Mouse (Mus musculus) spleen, adult 2 months (tissue): ENCODE data around the gene Samd4. TPM values are rescaled to one million over a fixed set of nuclear protein-coding genes. Genes with fewer than 3 reads are reported as not detected.

Experiments
- DNase-seq, 2 experiments: peaks; one replicate each; pipeline versions ENCODE4 v3.0.0 to v3.0.0-alpha.2; 2012 to 2021; ENCODE audit warnings: low spot score in 2 of 2, low read depth in 1 of 2
- H3K27ac ChIP-seq: fragments of 200-500 bp; 2 replicates; pipeline ENCODE4 v1.5.1; 2012; ENCODE audit warnings: low read length, inconsistent platforms; ENCODE audit not compliant: insufficient read depth
- H3K27me3 ChIP-seq: fragments of 200-500 bp; 2 replicates; pipeline ENCODE4 v1.6.1; 2012; ENCODE audit warnings: mild to moderate bottlenecking, moderate library complexity, low read length, inconsistent platforms; ENCODE audit not compliant: control insufficient read depth, insufficient read depth
- H3K36me3 ChIP-seq: fragments of 200-500 bp; 2 replicates; pipeline ENCODE4 v1.6.1; 2012; ENCODE audit warnings: mild to moderate bottlenecking, low read length, inconsistent platforms; ENCODE audit not compliant: control insufficient read depth, insufficient read depth
- H3K4me1 ChIP-seq: fragments of 200-500 bp; 2 replicates; pipeline ENCODE4 v1.6.1; 2011; ENCODE audit warnings: inconsistent platforms; ENCODE audit not compliant: control insufficient read depth, insufficient read depth, insufficient read length
- H3K4me3 ChIP-seq: fragments of 200-500 bp; 2 replicates; pipeline ENCODE4 v1.5.1; 2011; ENCODE audit warnings: mild to moderate bottlenecking, inconsistent platforms; ENCODE audit not compliant: insufficient read depth, insufficient read length; ENCODE audit errors: extremely low read depth
- CTCF ChIP-seq: fragments of 200-500 bp; IDR thresholded peaks from 2 replicates; pipeline ENCODE4 v1.5.1; 2011; ENCODE audit warnings: mild to moderate bottlenecking, inconsistent platforms; ENCODE audit not compliant: insufficient read depth, insufficient read length, insufficient replicate concordance; ENCODE audit errors: extremely low read depth
- POLR2A ChIP-seq: fragments of 200-500 bp; IDR thresholded peaks from 2 replicates; pipeline ENCODE4 v1.6.1; 2011; ENCODE audit warnings: low read depth, low read length, inconsistent platforms
- WGBS: fragments of 180-500 bp; shearing (Covaris S2); methylation state at CpG from one replicate; pipeline ENCODE4 v1.1.7; 2018; 5-methylcytosine and 5-hydroxymethylcytosine counted together
- polyA plus RNA-seq: library from polyadenylated mRNA; depleted of rRNA; stranded (reverse); fragments of >200 nt; gene quantifications from 2 replicates; pipeline ENCODE4 v1.2.3, GENCODE M21; 2012

The Samd4 gene
- polyA plus RNA-seq, 1 experiment: 3.7 TPM

GRCm38 (mm10) chr14:46990450-46990849 is 107.8 kb downstream of the Samd4 start:
- TF ChIP-seq CTCF: no peak
- no peak for TF ChIP-seq POLR2A
- H3K4me3 ChIP-seq: no peak overlapping the region
- H3K36me3 ChIP-seq: no peaks in the 10 kb centered on the region
- H3K27me3 ChIP-seq: no peaks in the 10 kb centered on the region
- no peak for DNase-seq
- H3K4me1 ChIP-seq: no peaks in the 10 kb centered on the region
- WGBS: 82% methylated on average over 3 of the region's 3 CpGs
- no peak overlapping the region for H3K27ac ChIP-seq

GRCm38 (mm10) chr14:46994704-46995103 is 112.0 kb downstream of the Samd4 start:
- no peak for TF ChIP-seq CTCF
- TF ChIP-seq POLR2A: no peak
- H3K4me1 ChIP-seq: no peaks in the 10 kb centered on the region
- H3K27me3 ChIP-seq: no peaks in the 10 kb centered on the region
- H3K36me3 ChIP-seq: no peaks in the 10 kb centered on the region
- 5% methylated on average over 7 of the region's 7 CpGs for WGBS
- DNase-seq: no peak
- H3K4me3 ChIP-seq: no peak overlapping the region
- no peak overlapping the region for H3K27ac ChIP-seq

- Histone ChIP-seq H3K27ac (no peak overlapping the region), H3K36me3 (no peaks in the 10 kb centered on the region), H3K27me3 (no peaks in the 10 kb centered on the region), H3K4me3 (no peak overlapping the region), H3K4me1 (no peaks in the 10 kb centered on the region)
- WGBS: 75% methylated on average over 9 of the region's 9 CpGs
- no peak for DNase-seq
- no peak for TF ChIP-seq CTCF
- no peak for TF ChIP-seq POLR2A
Observed at GRCm38 (mm10) chr14:46999321-47000025, 116.8 kb downstream of the Samd4 start.

- Histone ChIP-seq H3K36me3 (no peaks in the 10 kb centered on the region), H3K4me1 (no peaks in the 10 kb centered on the region), H3K27me3 (no peaks in the 10 kb centered on the region), H3K27ac (no peak overlapping the region), H3K4me3 (no peak overlapping the region)
- WGBS: 53% methylated on average over 11 of the region's 11 CpGs
- TF ChIP-seq POLR2A (no peak), CTCF (no peak)
- no peak for DNase-seq
Observed at GRCm38 (mm10) chr14:47000096-47000736, 117.6 kb downstream of the Samd4 start.

- DNase-seq: no peak
- H3K4me1 ChIP-seq: no peaks in the 10 kb centered on the region
- H3K36me3 ChIP-seq: no peaks in the 10 kb centered on the region
- no peak for TF ChIP-seq CTCF
- no peak for TF ChIP-seq POLR2A
- no peak overlapping the region for H3K4me3 ChIP-seq
- no peaks in the 10 kb centered on the region for H3K27me3 ChIP-seq
- H3K27ac ChIP-seq: no peak overlapping the region
- 80% methylated on average over 24 of the region's 24 CpGs for WGBS
Observed at GRCm38 (mm10) chr14:47000786-47001761, 118.4 kb downstream of the Samd4 start.

GRCm38 (mm10) chr14:47004161-47004560 is 121.5 kb downstream of the Samd4 start:
- 11% methylated on average over 3 of the region's 3 CpGs for WGBS
- no peaks in the 10 kb centered on the region for H3K27me3 ChIP-seq
- H3K27ac ChIP-seq: no peak overlapping the region
- no peaks in the 10 kb centered on the region for H3K36me3 ChIP-seq
- DNase-seq: no peak
- no peak overlapping the region for H3K4me3 ChIP-seq
- no peaks in the 10 kb centered on the region for H3K4me1 ChIP-seq
- TF ChIP-seq POLR2A: no peak
- TF ChIP-seq CTCF: no peak
